Mouse (Mus musculus) kidney, adult 2 months (tissue): ENCODE data around the gene Comtd1. TPM values are rescaled to one million over a fixed set of nuclear protein-coding genes. Genes with fewer than 3 reads are reported as not detected.

ENCODE experiments used
- DNase-seq: peaks from one replicate; pipeline ENCODE4 v3.0.0; 2021
- H3K27ac ChIP-seq: fragments of 200-500 bp; 2 replicates; pipeline ENCODE4 v1.5.1; 2012; ENCODE audit warnings: low read depth, low read length, control low read depth, inconsistent platforms; ENCODE audit not compliant: insufficient read depth
- H3K27me3 ChIP-seq: fragments of 200-500 bp; replicated peaks from 2 replicates; pipeline ENCODE4 v1.6.1; 2012; ENCODE audit warnings: mild to moderate bottlenecking, moderate library complexity, low read length, inconsistent platforms; ENCODE audit not compliant: control insufficient read depth, insufficient read depth
- H3K36me3 ChIP-seq: fragments of 200-500 bp; 2 replicates; pipeline ENCODE4 v1.6.1; 2012; ENCODE audit warnings: mild to moderate bottlenecking, moderate library complexity, low read length, inconsistent platforms; ENCODE audit not compliant: control insufficient read depth, insufficient read depth
- H3K4me1 ChIP-seq: fragments of 200-500 bp; 2 replicates; pipeline ENCODE4 v1.6.1; 2011; ENCODE audit warnings: low read length; ENCODE audit not compliant: control insufficient read depth, insufficient read depth
- H3K4me3 ChIP-seq: fragments of 200-500 bp; 2 replicates; pipeline ENCODE4 v1.5.1; 2011; ENCODE audit warnings: mild to moderate bottlenecking, low read depth, low read length, control low read depth; ENCODE audit not compliant: insufficient read depth
- CTCF ChIP-seq: fragments of 200-500 bp; conservative IDR thresholded peaks from 2 replicates; pipeline ENCODE4 v1.5.1; 2011; ENCODE audit warnings: low read depth, mild to moderate bottlenecking, control low read depth, low read length, moderate library complexity, mixed read lengths; ENCODE audit not compliant: insufficient read depth, insufficient read length
- POLR2A ChIP-seq: fragments of 200-500 bp; IDR thresholded peaks from one replicate; pipeline ENCODE4 v1.6.1; 2011; ENCODE audit warnings: low read depth, low read length, control low read depth
- WGBS: fragments of 180-500 bp; shearing (Covaris S2); methylation state at CpG from one replicate; pipeline ENCODE4 v1.1.7; 2018; 5-methylcytosine and 5-hydroxymethylcytosine counted together
- polyA plus RNA-seq: library from polyadenylated mRNA; depleted of rRNA; stranded (reverse); fragments of >200 nt; gene quantifications from 2 replicates; pipeline ENCODE4 v1.2.3, GENCODE M21; 2012; rRNA removed

The Comtd1 gene
- 30.3 and 35.2 TPM in 2 replicates for polyA plus RNA-seq

GRCm38 (mm10) chr14:21848166-21849154 is at the start of gene Comtd1:
Gene Comtd1 (minus strand): TSS chr14:21848977.
- Histone ChIP-seq H3K4me3 (peak within 1 kb of the TSS; percentile 70), H3K27me3 (no peaks in the 10 kb centered on the region), H3K4me1 (no peaks in the 10 kb centered on the region), H3K36me3 (peaks cover 3% of the 10 kb centered on the region; the same call in 1 of the 2 replicates), H3K27ac (peak within 1 kb of the TSS; percentile 30; the same call in 1 of the 2 replicates)
- peak; percentile 97 for DNase-seq
- WGBS = under 1% methylated on average over 51 of the region's 51 CpGs
- TF ChIP-seq CTCF = peak; percentile 100
- peak; percentile 53 for TF ChIP-seq POLR2A

DNA sequence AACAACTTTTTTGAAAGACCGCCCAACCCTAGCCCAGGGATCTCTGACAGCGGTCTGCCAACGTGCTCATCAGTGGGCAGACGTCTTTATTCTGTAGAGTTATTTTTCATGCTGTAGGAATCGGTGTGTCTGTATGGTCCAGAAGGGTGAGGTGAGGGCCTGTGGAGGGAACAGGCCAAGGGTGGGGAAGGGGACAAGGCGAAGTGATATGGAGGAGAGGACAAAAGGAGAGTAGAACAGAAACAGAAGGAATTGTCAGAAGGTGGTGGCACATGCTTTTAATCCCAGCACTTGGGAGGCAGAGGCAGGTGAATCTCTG is 43.5 kb upstream of the Comtd1 start:
- H3K4me3 ChIP-seq = no peak overlapping the region
- TF ChIP-seq CTCF (no peak), POLR2A (no peak)
- 73% methylated on average over 6 of the region's 6 CpGs for WGBS
- H3K27ac ChIP-seq = no peak overlapping the region
- no peaks in the 10 kb centered on the region for H3K27me3 ChIP-seq
- H3K4me1 ChIP-seq = no peaks in the 10 kb centered on the region
- DNase-seq = no peak
- H3K36me3 ChIP-seq = no peaks in the 10 kb centered on the region

DNA sequence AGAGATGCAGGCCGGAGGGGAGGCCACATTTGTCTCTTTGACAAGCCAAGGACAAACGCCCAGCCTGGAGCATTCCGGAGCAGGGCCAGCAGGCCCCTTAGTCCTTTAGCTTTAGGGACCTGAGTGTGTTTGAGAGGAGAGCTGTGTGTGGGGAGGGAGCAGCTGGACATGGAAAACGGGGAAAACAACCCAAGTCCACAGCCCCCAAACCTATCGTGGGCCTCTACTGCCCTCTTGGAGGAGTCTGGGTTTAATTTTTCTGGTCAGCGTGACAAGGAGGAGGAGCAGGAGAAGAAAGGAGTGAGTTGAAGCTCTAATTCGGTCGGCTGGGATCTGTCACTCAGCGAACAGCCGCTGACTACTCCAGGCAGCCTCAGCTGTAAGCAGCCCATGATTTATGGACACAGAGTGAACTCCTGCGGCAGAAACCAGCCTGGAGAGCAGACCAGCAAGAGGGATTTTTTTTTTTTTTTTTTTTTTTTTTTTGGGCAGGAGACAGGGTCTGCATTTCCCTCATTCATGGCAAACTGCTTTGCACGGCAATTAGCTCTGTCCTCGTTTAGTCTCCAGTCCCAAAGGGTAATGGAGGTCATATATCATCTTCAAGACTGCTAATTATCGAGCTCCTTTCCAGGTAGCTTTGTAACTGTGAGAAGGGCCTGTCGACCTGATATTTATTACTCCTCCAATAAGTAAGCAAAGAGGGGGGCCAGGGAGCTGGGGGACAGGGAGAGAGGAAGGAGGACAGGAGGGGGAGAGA is 43.0 kb upstream of the Comtd1 start:
- H3K4me3 ChIP-seq = no peak overlapping the region
- TF ChIP-seq POLR2A (no peak), CTCF (no peak)
- DNase-seq = no peak
- no peaks in the 10 kb centered on the region for H3K4me1 ChIP-seq
- H3K36me3 ChIP-seq = no peaks in the 10 kb centered on the region
- 32% methylated on average over 15 of the region's 15 CpGs for WGBS
- no peak overlapping the region for H3K27ac ChIP-seq
- H3K27me3 ChIP-seq = no peaks in the 10 kb centered on the region

DNA sequence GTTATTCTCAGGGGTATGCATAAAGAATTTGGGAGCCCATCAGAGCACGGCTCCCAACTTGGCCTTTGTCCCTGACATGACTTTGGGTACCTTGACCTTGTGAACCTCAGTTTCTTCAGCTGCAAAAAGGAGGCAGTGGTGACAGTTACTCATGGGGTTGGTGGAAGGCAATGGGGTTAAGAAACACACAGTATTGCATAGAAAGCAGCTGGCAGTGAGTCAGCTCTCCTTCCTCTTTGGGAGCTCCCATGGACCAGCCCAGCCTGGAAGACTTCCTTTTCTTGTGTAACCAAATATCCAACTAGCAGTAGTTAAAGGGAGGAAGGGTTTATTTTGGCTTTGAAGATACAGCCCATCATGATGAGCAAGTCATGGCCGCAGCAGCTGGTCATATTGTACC is 41.7 kb upstream of the Comtd1 start:
- TF ChIP-seq CTCF = no peak
- TF ChIP-seq POLR2A = no peak
- Histone ChIP-seq H3K36me3 (no peaks in the 10 kb centered on the region), H3K4me3 (no peak overlapping the region), H3K4me1 (no peaks in the 10 kb centered on the region), H3K27me3 (no peaks in the 10 kb centered on the region), H3K27ac (no peak overlapping the region)
- 71% methylated on average over 2 of the region's 2 CpGs for WGBS
- DNase-seq = no peak

GRCm38 (mm10) chr14:21866816-21867215 is 18.0 kb upstream of the Comtd1 start:
- WGBS = 79% methylated on average over 7 of the region's 7 CpGs

GRCm38 (mm10) chr14:21866291-21866690 is 17.5 kb upstream of the Comtd1 start:
- Histone ChIP-seq H3K27ac (no peak overlapping the region), H3K4me3 (no peak overlapping the region), H3K4me1 (no peaks in the 10 kb centered on the region), H3K27me3 (no peaks in the 10 kb centered on the region), H3K36me3 (no peaks in the 10 kb centered on the region)
- DNase-seq = no peak
- TF ChIP-seq CTCF (no peak), POLR2A (no peak)
- 55% methylated on average over 7 of the region's 7 CpGs for WGBS

More at GRCm38 (mm10) chr14:21866816-21867215, 18.0 kb upstream of the Comtd1 start:
- Histone ChIP-seq H3K27ac (no peak overlapping the region), H3K27me3 (no peaks in the 10 kb centered on the region), H3K36me3 (no peaks in the 10 kb centered on the region), H3K4me3 (no peak overlapping the region), H3K4me1 (no peaks in the 10 kb centered on the region)
- DNase-seq = no peak
- TF ChIP-seq CTCF (no peak), POLR2A (no peak)

GRCm38 (mm10) chr14:21856886-21857285 is 8.1 kb upstream of the Comtd1 start:
- DNase-seq = no peak
- Histone ChIP-seq H3K27me3 (no peaks in the 10 kb centered on the region), H3K4me1 (no peaks in the 10 kb centered on the region), H3K36me3 (no peaks in the 10 kb centered on the region), H3K4me3 (no peak overlapping the region), H3K27ac (no peak overlapping the region)
- WGBS = 88% methylated on average over 14 of the region's 14 CpGs
- TF ChIP-seq CTCF = no peak
- no peak for TF ChIP-seq POLR2A
